Mouse (Mus musculus): ENCODE results near the gene Zfand2b. TPM values are rescaled to one million over a fixed set of nuclear protein-coding genes. Genes with fewer than 3 reads are reported as not detected.
A peak's percentile ranks its signal among the peaks of the same experiment; 100 is the strongest.

The Zfand2b gene
- polyA plus RNA-seq, 1 experiment from 2014 or later = 33.2 TPM

- WGBS = under 1% methylated on average over 53 of the region's 53 CpGs
- Histone ChIP-seq H3K36me3 (ENCODE audit: poor library complexity, severe bottlenecking) (peaks cover 55% of the 10 kb centered on the region), H3K9me3 (replicated peaks) (no peaks in the 10 kb centered on the region), H3K4me1 (peaks cover 36% of the 10 kb centered on the region), H3K4me2 (peak overlapping the region; percentile 99), H3K4me3 (peak overlapping the region; percentile 87), H3K9ac (peak overlapping the region; percentile 94), H3K27ac (peak overlapping the region; percentile 97), H3K27me3 (no peaks in the 10 kb centered on the region)
- 0 out of 2 replicates have a peak, but pooled peaks have one; percentile 4 for ATAC-seq
These were observed 26.8 kb upstream of the Zfand2b start for GRCm38 (mm10) chr1:75141486-75142190.

- Histone ChIP-seq H3K4me1 (peaks cover 36% of the 10 kb centered on the region), H3K4me3 (peak within 1 kb of the TSS; percentile 87), H3K4me2 (peak within 1 kb of the TSS; percentile 99), H3K27me3 (no peaks in the 10 kb centered on the region), H3K9ac (peak within 1 kb of the TSS; percentile 94), H3K9me3 (replicated peaks) (no peaks in the 10 kb centered on the region), H3K36me3 (ENCODE audit: poor library complexity, severe bottlenecking) (peaks cover 55% of the 10 kb centered on the region), H3K27ac (peak within 1 kb of the TSS; percentile 97)
- under 1% methylated on average over 70 of the region's 91 CpGs for WGBS
- peak; percentile 90 for ATAC-seq
These were observed 25.9 kb upstream of the Zfand2b start, which contains the start of the genes Cnppd1 and Retreg2 for GRCm38 (mm10) chr1:75142301-75143261. Cnppd1 (minus strand) TSS chr1:75142711. Retreg2 (plus strand) TSS chr1:75142778.

GRCm38 (mm10) chr1:75145589-75145988, 22.9 kb upstream of the Zfand2b start:
- H3K4me2 ChIP-seq = no peak overlapping the region
- no peak for ATAC-seq
- no peaks in the 10 kb centered on the region for H3K9me3 ChIP-seq (replicated peaks)
- H3K9ac ChIP-seq = no peak overlapping the region
- peaks cover 56% of the 10 kb centered on the region for H3K36me3 ChIP-seq (ENCODE audit: poor library complexity, severe bottlenecking)
- no peak overlapping the region for H3K27ac ChIP-seq
- WGBS = 95% methylated on average over 3 of the region's 3 CpGs
- no peaks in the 10 kb centered on the region for H3K27me3 ChIP-seq
- peaks cover 23% of the 10 kb centered on the region for H3K4me1 ChIP-seq
- H3K4me3 ChIP-seq = no peak overlapping the region

GRCm38 (mm10) chr1:75147411-75148135, 20.9 kb upstream of the Zfand2b start:
- Histone ChIP-seq H3K27ac (no peak overlapping the region), H3K9ac (no peak overlapping the region), H3K4me2 (no peak overlapping the region), H3K9me3 (replicated peaks) (no peaks in the 10 kb centered on the region), H3K27me3 (no peaks in the 10 kb centered on the region), H3K36me3 (ENCODE audit: poor library complexity, severe bottlenecking) (peaks cover 56% of the 10 kb centered on the region), H3K4me1 (peaks cover 14% of the 10 kb centered on the region), H3K4me3 (no peak overlapping the region)
- ATAC-seq = no peak
- 82% methylated on average over 7 of the region's 7 CpGs for WGBS

- Histone ChIP-seq H3K9me3 (replicated peaks) (no peaks in the 10 kb centered on the region), H3K9ac (no peak overlapping the region), H3K27ac (no peak overlapping the region), H3K4me2 (no peak overlapping the region), H3K4me1 (peaks cover 9% of the 10 kb centered on the region), H3K27me3 (no peaks in the 10 kb centered on the region), H3K4me3 (no peak overlapping the region), H3K36me3 (ENCODE audit: poor library complexity, severe bottlenecking) (peaks cover 56% of the 10 kb centered on the region)
- 91% methylated on average over 4 of the region's 4 CpGs for WGBS
- ATAC-seq = no peak
These were observed 19.7 kb upstream of the Zfand2b start for GRCm38 (mm10) chr1:75148727-75149126.

- Histone ChIP-seq H3K36me3 (ENCODE audit: poor library complexity, severe bottlenecking) (no peaks in the 10 kb centered on the region), H3K27ac (no peak overlapping the region), H3K9me3 (replicated peaks) (no peaks in the 10 kb centered on the region), H3K27me3 (no peaks in the 10 kb centered on the region), H3K4me3 (no peak overlapping the region), H3K9ac (no peak overlapping the region), H3K4me1 (no peaks in the 10 kb centered on the region), H3K4me2 (no peak overlapping the region)
- WGBS = 76% methylated on average over 3 of the region's 3 CpGs
- no peak for ATAC-seq
These were observed 12.6 kb upstream of the Zfand2b start for GRCm38 (mm10) chr1:75155837-75156236.

- Histone ChIP-seq H3K9me3 (replicated peaks) (no peaks in the 10 kb centered on the region), H3K4me2 (no peak overlapping the region), H3K27me3 (no peaks in the 10 kb centered on the region), H3K4me1 (no peaks in the 10 kb centered on the region), H3K9ac (no peak overlapping the region), H3K36me3 (ENCODE audit: poor library complexity, severe bottlenecking) (no peaks in the 10 kb centered on the region), H3K27ac (no peak overlapping the region), H3K4me3 (no peak overlapping the region)
- no peak for ATAC-seq
These were observed 9.5 kb upstream of the Zfand2b start for GRCm38 (mm10) chr1:75158990-75159389.

GRCm38 (mm10) chr1:75159540-75160255, 8.7 kb upstream of the Zfand2b start:
- Histone ChIP-seq H3K36me3 (ENCODE audit: poor library complexity, severe bottlenecking) (no peaks in the 10 kb centered on the region), H3K4me2 (no peak overlapping the region), H3K9me3 (replicated peaks) (no peaks in the 10 kb centered on the region), H3K4me1 (no peaks in the 10 kb centered on the region), H3K4me3 (no peak overlapping the region), H3K9ac (no peak overlapping the region), H3K27me3 (no peaks in the 10 kb centered on the region), H3K27ac (no peak overlapping the region)
- ATAC-seq = no peak
- 69% methylated on average over 5 of the region's 5 CpGs for WGBS

- H3K27me3 ChIP-seq = no peaks in the 10 kb centered on the region
- 76% methylated on average over 4 of the region's 4 CpGs for WGBS
- no peaks in the 10 kb centered on the region for H3K9me3 ChIP-seq (replicated peaks)
- no peaks in the 10 kb centered on the region for H3K4me1 ChIP-seq
- H3K4me2 ChIP-seq = no peak overlapping the region
- H3K36me3 ChIP-seq (ENCODE audit: poor library complexity, severe bottlenecking) = no peaks in the 10 kb centered on the region
- H3K4me3 ChIP-seq = no peak overlapping the region
- no peak overlapping the region for H3K9ac ChIP-seq
- ATAC-seq = no peak
- no peak overlapping the region for H3K27ac ChIP-seq
These were observed 8.2 kb upstream of the Zfand2b start for GRCm38 (mm10) chr1:75160256-75160617.

- 6% methylated on average over 7 of the region's 7 CpGs for WGBS
- H3K27ac ChIP-seq = no peak overlapping the region
- H3K9me3 ChIP-seq (replicated peaks) = no peaks in the 10 kb centered on the region
- peak overlapping the region; percentile 69 for H3K4me2 ChIP-seq
- peak overlapping the region; percentile 76 for H3K4me3 ChIP-seq
- peak; percentile 46; the same call in 1 of the 2 replicates for ATAC-seq
- no peak overlapping the region for H3K9ac ChIP-seq
- H3K36me3 ChIP-seq (ENCODE audit: poor library complexity, severe bottlenecking) = peaks cover 32% of the 10 kb centered on the region
- no peaks in the 10 kb centered on the region for H3K27me3 ChIP-seq
- peaks cover 8% of the 10 kb centered on the region for H3K4me1 ChIP-seq
These were observed 364 bp upstream of the Zfand2b start for GRCm38 (mm10) chr1:75168093-75168471.

- H3K9me3 ChIP-seq (replicated peaks) = no peaks in the 10 kb centered on the region
- no peaks in the 10 kb centered on the region for H3K27me3 ChIP-seq
- ATAC-seq = no peak; the same call in none of the 2 replicates
- 9% methylated on average over 23 of the region's 23 CpGs for WGBS
- H3K4me2 ChIP-seq = peak overlapping the region; percentile 97
- peaks cover 28% of the 10 kb centered on the region for H3K4me1 ChIP-seq
- H3K36me3 ChIP-seq (ENCODE audit: poor library complexity, severe bottlenecking) = peaks cover 66% of the 10 kb centered on the region
- H3K4me3 ChIP-seq = peak overlapping the region; percentile 59
- H3K27ac ChIP-seq = peak overlapping the region; percentile 40; the same call in 1 of the 2 replicates
- peak overlapping the region; percentile 73 for H3K9ac ChIP-seq
These were observed 11.1 kb downstream of the Zfand2b start for GRCm38 (mm10) chr1:75179334-75180104.
